Mouse (Mus musculus): ENCODE results near the gene Eaf2. TPM values are rescaled to one million over a fixed set of nuclear protein-coding genes. Genes with fewer than 3 reads are reported as not detected.

Eaf2 gene
- polyA plus RNA-seq, 1 experiment from 2014 or later: 24.6 TPM

DNA sequence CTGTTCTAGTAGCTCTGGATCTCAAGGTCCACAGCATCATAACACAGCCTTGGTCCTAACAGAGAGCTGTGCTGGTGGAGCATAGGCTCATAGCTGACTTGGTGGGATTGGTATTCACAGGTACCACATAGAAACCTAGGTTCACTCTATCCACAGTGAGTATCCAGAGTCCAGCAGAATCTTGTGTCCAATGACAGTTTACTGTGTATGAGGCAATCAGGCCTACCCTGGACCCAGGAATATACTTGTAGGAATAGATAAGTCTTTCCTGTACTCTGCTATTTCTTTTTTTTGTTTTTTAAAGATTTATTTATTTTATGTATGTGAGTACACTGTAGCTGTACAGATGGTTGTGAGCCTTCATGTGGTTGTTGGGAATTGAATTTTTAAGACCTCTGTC lies 57.9 kb downstream of the Eaf2 start:
- Histone ChIP-seq H3K27me3 (ENCODE audit: insufficient read depth, low read length) (no peaks in the 10 kb centered on the region), H3K27ac (no peak overlapping the region), H3K36me3 (ENCODE audit: insufficient read depth, low read length) (no peaks in the 10 kb centered on the region), H3K9me3 (replicated peaks; ENCODE audit: low read length) (no peaks in the 10 kb centered on the region), H3K4me1 (replicated peaks; ENCODE audit: insufficient read depth, low read length) (no peaks in the 10 kb centered on the region), H3K4me2 (ENCODE audit: low read length) (no peak overlapping the region), H3K4me3 (replicated peaks; ENCODE audit: low read depth, low read length) (no peak overlapping the region), H3K9ac (ENCODE audit: low read depth, low read length) (no peak overlapping the region)
- ATAC-seq (replicated peaks; ENCODE audit: low FRiP score, low read depth) (0 out of 2 replicates have a peak, but pooled peaks have one; percentile 26), DNase-seq (ENCODE audit: low spot score) (no peak)
- TF ChIP-seq CTCF (IDR thresholded peaks at IDR 0.05; ENCODE audit: low read depth): no peak

DNA sequence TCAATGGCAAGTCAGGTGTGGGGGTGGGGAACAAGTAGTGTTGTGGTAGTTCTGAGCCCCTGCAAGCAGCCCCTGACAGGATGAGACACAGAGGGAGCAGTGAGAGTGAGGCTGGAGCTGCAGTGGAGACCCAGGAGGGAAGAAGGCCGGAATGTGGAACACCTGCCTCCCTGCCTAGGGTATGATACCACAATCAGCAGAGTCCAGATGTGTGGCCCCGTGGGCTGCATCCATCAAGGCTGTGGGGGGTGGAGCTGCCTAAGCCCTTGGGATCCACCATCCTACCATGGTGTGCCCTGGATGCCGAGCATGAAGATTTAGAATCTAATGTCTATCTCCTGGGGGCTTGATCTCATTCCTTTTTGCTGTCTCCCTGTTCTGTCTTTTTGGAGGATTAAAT lies 61.1 kb downstream of the Eaf2 start:
- Histone ChIP-seq H3K36me3 (ENCODE audit: insufficient read depth, low read length) (no peaks in the 10 kb centered on the region), H3K4me3 (replicated peaks; ENCODE audit: low read depth, low read length) (no peak overlapping the region), H3K27ac (no peak overlapping the region), H3K27me3 (ENCODE audit: insufficient read depth, low read length) (no peaks in the 10 kb centered on the region), H3K4me2 (ENCODE audit: low read length) (no peak overlapping the region), H3K9ac (ENCODE audit: low read depth, low read length) (no peak overlapping the region), H3K9me3 (replicated peaks; ENCODE audit: low read length) (no peaks in the 10 kb centered on the region), H3K4me1 (replicated peaks; ENCODE audit: insufficient read depth, low read length) (no peaks in the 10 kb centered on the region)
- 65% methylated on average over 3 of the region's 3 CpGs for WGBS
- ATAC-seq (replicated peaks; ENCODE audit: low FRiP score, low read depth) (no peak), DNase-seq (ENCODE audit: low spot score) (no peak)
- no peak for TF ChIP-seq CTCF (IDR thresholded peaks at IDR 0.05; ENCODE audit: low read depth)

DNA sequence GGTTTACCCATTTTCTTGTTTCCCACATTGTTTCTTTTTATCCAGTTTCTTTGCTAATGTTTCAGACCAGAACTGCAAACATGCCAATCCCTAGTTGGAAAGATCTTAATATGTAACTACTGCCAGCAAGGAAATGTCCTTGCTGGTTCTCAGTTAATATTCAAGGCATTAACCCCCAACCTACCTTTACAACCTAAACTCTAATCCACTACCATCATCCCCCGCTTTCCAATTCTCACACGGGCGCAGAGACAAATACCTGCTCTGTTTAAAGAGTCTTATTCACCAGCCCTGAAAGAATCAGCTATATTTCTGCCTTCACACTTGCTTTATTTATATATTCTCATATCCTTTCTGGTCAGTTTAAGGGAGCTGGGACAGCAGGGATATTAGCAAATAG lies 66.2 kb downstream of the Eaf2 start:
- Histone ChIP-seq H3K9me3 (replicated peaks; ENCODE audit: low read length) (no peaks in the 10 kb centered on the region), H3K27me3 (ENCODE audit: insufficient read depth, low read length) (no peaks in the 10 kb centered on the region), H3K9ac (ENCODE audit: low read depth, low read length) (no peak overlapping the region), H3K27ac (peak overlapping the region; percentile 11), H3K36me3 (ENCODE audit: insufficient read depth, low read length) (no peaks in the 10 kb centered on the region), H3K4me1 (replicated peaks; ENCODE audit: insufficient read depth, low read length) (no peaks in the 10 kb centered on the region), H3K4me2 (ENCODE audit: low read length) (no peak overlapping the region), H3K4me3 (replicated peaks; ENCODE audit: low read depth, low read length) (no peak overlapping the region)
- TF ChIP-seq CTCF (IDR thresholded peaks at IDR 0.05; ENCODE audit: low read depth): no peak
- 62% methylated on average over 3 of the region's 3 CpGs for WGBS
- no peak for ATAC-seq (replicated peaks; ENCODE audit: low FRiP score, low read depth)
- peak; percentile 17 for DNase-seq (ENCODE audit: low spot score)

DNA sequence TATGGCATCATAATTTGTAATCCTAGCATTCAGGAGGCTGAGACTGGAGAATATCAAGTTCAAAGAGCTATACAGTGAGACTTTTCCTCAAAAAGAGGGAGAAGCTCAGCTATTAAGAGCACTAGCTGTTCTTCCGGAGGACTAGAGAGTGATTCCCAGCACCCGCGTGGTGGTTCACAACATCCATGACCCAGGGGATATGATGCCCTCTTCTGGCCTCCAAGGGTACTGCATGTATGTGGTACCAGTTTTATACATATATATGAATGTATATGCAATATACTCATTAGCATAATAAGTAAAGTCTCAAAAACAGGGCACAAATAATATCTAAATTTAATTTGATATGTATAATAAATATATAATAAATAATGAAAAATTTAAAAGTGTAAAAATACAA lies 72.4 kb downstream of the Eaf2 start:
- Histone ChIP-seq H3K27ac (no peak overlapping the region), H3K9me3 (replicated peaks; ENCODE audit: low read length) (no peaks in the 10 kb centered on the region)

DNA sequence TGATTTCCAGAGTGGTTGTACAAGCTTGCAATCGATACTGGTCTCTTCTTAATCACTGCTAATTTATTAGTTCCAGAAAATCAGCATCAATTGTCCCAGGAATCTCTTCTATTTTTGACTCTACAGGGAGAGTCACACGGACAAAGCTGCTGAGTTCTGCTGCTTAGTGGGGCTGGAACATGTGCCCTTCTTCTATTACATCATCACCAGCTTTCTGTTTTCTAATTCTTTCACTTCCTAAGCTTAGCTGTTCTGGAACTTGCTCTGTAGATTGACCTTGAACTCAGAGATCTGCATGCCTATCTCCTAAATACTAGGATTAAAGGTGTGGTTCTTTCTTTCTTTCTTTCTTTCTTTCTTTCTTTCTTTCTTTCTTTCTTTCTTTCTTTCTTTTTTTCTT lies 76.5 kb downstream of the Eaf2 start:
- Histone ChIP-seq H3K4me3 (replicated peaks; ENCODE audit: low read depth, low read length) (no peak overlapping the region), H3K9ac (ENCODE audit: low read depth, low read length) (no peak overlapping the region), H3K27ac (no peak overlapping the region), H3K4me1 (replicated peaks; ENCODE audit: insufficient read depth, low read length) (no peaks in the 10 kb centered on the region), H3K4me2 (ENCODE audit: low read length) (no peak overlapping the region), H3K36me3 (ENCODE audit: insufficient read depth, low read length) (no peaks in the 10 kb centered on the region), H3K27me3 (ENCODE audit: insufficient read depth, low read length) (no peaks in the 10 kb centered on the region), H3K9me3 (replicated peaks; ENCODE audit: low read length) (no peaks in the 10 kb centered on the region)
- 79% methylated on average over 2 of the region's 2 CpGs for WGBS
- DNase-seq (ENCODE audit: low spot score) (no peak), ATAC-seq (replicated peaks; ENCODE audit: low FRiP score, low read depth) (no peak)
- TF ChIP-seq CTCF (IDR thresholded peaks at IDR 0.05; ENCODE audit: low read depth): no peak

More for the DNA sequence above, 72.4 kb downstream of the Eaf2 start:
- H3K4me3 ChIP-seq (replicated peaks; ENCODE audit: low read depth, low read length): no peak overlapping the region
- no peak for DNase-seq (ENCODE audit: low spot score)
- TF ChIP-seq CTCF (IDR thresholded peaks at IDR 0.05; ENCODE audit: low read depth): peak; percentile 39; the same call in 1 of the 2 replicates
- no peaks in the 10 kb centered on the region for H3K27me3 ChIP-seq (ENCODE audit: insufficient read depth, low read length)
- no peak for ATAC-seq (replicated peaks; ENCODE audit: low FRiP score, low read depth)
- H3K36me3 ChIP-seq (ENCODE audit: insufficient read depth, low read length): no peaks in the 10 kb centered on the region
- H3K4me1 ChIP-seq (replicated peaks; ENCODE audit: insufficient read depth, low read length): no peaks in the 10 kb centered on the region
- H3K4me2 ChIP-seq (ENCODE audit: low read length): no peak overlapping the region
- 90% methylated on average over 3 of the region's 3 CpGs for WGBS
- no peak overlapping the region for H3K9ac ChIP-seq (ENCODE audit: low read depth, low read length)

DNA sequence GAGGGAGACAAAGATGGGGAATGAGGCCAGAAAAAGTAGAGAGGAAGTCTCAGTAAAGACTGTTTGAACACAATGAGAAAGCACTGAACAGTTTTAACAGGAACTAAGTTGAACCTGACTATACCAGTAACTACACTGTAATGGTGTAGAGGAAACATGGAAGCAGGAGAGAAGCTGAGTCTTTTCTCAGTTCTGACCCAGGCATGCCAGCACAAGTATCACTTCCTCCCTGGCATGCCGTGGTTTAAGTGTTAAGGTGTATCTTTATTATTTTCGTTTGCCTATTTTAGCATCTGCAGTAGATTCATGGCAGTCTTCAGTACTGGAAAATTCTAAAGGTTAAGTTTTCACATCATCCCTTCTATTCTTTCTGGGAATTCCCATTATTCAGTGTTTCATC lies 79.8 kb downstream of the Eaf2 start:
- no peaks in the 10 kb centered on the region for H3K4me1 ChIP-seq (replicated peaks; ENCODE audit: insufficient read depth, low read length)
- TF ChIP-seq CTCF (IDR thresholded peaks at IDR 0.05; ENCODE audit: low read depth): no peak
- no peaks in the 10 kb centered on the region for H3K27me3 ChIP-seq (ENCODE audit: insufficient read depth, low read length)
- no peak overlapping the region for H3K4me3 ChIP-seq (replicated peaks; ENCODE audit: low read depth, low read length)
- H3K9me3 ChIP-seq (replicated peaks; ENCODE audit: low read length): no peaks in the 10 kb centered on the region
- no peak for DNase-seq (ENCODE audit: low spot score)
- no peak overlapping the region for H3K9ac ChIP-seq (ENCODE audit: low read depth, low read length)
- H3K4me2 ChIP-seq (ENCODE audit: low read length): no peak overlapping the region
- WGBS: 83% methylated on average over 2 of the region's 2 CpGs
- no peak for ATAC-seq (replicated peaks; ENCODE audit: low FRiP score, low read depth)
- no peaks in the 10 kb centered on the region for H3K36me3 ChIP-seq (ENCODE audit: insufficient read depth, low read length)
- H3K27ac ChIP-seq: no peak overlapping the region

DNA sequence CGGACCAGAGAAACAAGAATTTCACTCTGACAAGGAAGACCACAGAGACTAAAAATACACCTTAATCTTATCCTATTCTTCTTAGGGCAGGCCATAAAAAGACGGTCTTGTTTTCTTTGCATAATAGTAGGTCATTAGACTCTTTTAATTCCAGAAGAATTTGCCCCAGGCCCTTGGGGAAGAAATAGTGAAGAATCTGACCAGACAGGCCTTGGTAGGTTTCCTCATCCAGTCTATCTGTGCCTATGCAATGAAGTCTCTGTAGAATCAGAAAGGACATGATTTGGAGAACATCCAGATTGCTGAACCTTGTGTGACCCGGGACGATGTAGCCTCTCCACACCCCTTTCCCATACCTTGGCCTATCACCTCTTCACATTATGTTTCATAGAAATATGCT lies 84.6 kb downstream of the Eaf2 start:
- Histone ChIP-seq H3K4me1 (replicated peaks; ENCODE audit: insufficient read depth, low read length) (no peaks in the 10 kb centered on the region), H3K27ac (no peak overlapping the region), H3K4me2 (ENCODE audit: low read length) (no peak overlapping the region), H3K4me3 (replicated peaks; ENCODE audit: low read depth, low read length) (no peak overlapping the region), H3K9ac (ENCODE audit: low read depth, low read length) (no peak overlapping the region), H3K36me3 (ENCODE audit: insufficient read depth, low read length) (no peaks in the 10 kb centered on the region), H3K9me3 (replicated peaks; ENCODE audit: low read length) (no peaks in the 10 kb centered on the region), H3K27me3 (ENCODE audit: insufficient read depth, low read length) (no peaks in the 10 kb centered on the region)
- TF ChIP-seq CTCF (IDR thresholded peaks at IDR 0.05; ENCODE audit: low read depth): no peak
- DNase-seq (ENCODE audit: low spot score) (no peak), ATAC-seq (replicated peaks; ENCODE audit: low FRiP score, low read depth) (no peak)
- 79% methylated on average over 4 of the region's 4 CpGs for WGBS
